Mouse (Mus musculus): ENCODE measurements at regions not wholly inside any gene's neighbourhood (a gene's known extent, or its start where the extent isn't known, plus 50 kb on each side); places are given as distances from the start of the nearest gene placed in this dataset.

DNA sequence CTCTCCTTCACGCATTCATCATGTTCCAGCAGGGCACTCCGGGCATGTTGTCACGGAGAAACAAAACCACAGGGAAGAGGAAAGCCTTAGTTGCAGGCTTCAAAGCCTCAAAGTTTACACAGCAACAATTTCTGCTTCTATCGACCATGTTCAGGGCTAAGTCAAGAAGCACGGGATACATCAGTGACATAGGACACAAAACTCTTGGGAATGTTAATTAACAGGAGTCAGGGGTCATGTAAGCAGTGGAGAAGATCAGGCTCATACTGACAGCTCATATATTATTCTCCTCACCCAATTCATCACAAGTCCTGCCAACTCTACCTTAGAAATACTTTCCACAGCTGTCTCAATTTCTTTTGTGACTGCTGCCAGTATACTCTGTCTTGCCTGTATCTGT is 133.0 kb upstream of the Btbd3 start:
- DNase-seq: no peak

DNA sequence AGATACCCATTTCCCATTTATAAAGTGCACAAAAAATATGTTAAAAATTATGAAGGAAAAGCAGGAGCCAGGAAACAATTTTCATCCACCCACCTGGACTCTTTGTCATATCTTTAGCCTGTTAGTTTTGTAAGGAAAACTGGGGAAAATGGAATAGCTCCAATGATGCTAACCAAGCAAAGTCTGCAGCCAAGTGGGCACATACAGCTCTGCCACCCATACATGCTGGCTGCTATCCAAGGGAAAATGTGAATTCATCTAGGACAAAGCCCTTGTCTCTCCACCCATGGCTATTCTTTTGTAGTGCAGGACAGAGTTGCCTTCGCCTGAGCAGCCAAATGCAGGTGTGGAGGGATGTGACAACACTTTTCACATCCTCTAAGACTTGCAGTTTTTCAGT is 135.5 kb upstream of the Btbd3 start:
- no peak for DNase-seq

- no peak for DNase-seq
These were observed 136.2 kb upstream of the Btbd3 start for GRCm38 (mm10) chr2:138120131-138120530.

GRCm38 (mm10) chr2:138099777-138100176 is 156.6 kb upstream of the Btbd3 start:
- DNase-seq: no peak

DNA sequence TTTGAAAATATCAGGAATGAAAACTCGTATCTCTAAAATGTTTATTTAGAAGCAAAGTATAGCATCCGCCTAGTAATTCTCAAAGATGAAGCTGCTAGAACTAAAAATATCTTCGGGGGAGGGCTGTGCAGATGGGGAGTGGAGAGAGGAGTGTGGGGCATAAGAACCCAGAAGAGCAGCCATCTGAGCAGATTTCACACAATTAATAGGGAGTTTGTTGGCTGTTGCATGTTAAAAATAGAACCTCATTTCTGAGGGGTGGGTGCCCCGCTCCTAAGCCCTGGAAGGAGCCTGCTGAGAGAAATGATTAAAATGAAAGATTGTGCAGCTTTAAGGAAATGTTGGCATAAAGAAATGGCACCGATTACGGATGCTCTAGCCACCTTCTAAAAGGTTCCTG is 171.0 kb upstream of the Btbd3 start:
- no peak for DNase-seq

GRCm38 (mm10) chr2:138084564-138085283 is 171.6 kb upstream of the Btbd3 start:
- DNase-seq: no peak

GRCm38 (mm10) chr2:138074020-138074613 is 182.2 kb upstream of the Btbd3 start:
- no peak for DNase-seq

- DNase-seq: no peak
These were observed 184.1 kb upstream of the Btbd3 start for GRCm38 (mm10) chr2:138072165-138072728.

DNA sequence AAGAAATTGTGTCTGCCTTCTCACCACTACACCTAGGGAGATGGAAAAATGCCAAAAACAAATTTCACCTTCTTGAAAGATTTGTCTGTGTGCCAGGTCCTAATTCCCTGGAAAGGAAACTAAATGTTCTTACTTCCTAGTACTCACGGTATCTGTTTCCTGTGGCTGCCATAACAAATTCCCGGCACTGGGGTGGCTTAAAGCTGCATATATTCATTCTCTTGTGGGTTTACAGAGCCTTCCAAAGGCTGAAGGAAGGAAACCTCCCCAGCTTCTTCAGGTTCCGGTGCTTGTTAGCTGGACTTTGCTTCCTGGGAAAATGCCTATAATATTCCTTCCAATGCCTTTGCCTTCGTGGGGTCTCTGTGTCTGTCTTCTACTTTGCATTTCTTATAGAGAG is 203.3 kb upstream of the Btbd3 start:
- DNase-seq: no peak

DNA sequence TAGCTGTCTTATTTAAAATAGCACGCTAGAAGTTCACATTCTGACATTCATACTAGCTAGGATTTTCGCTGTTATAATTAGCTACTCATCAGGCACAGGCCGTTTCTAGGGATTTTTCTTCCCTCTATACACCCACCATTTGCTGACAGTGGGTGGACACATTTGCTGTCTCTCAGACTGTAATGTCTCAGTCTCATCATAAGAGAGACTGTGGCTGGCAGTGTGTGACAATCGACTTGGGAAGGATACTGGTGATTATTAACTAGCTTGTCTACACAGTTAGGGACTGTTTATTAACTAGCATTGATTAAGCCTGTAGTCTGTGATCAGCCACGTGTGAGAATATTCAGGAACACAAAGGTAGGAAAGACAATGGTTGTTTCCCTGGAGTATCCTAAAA is 208.0 kb upstream of the Btbd3 start:
- no peak for DNase-seq

GRCm38 (mm10) chr2:138047781-138048201 is 208.6 kb upstream of the Btbd3 start:
- no peak for DNase-seq

GRCm38 (mm10) chr2:138047361-138047760 is 209.0 kb upstream of the Btbd3 start:
- DNase-seq: no peak

DNA sequence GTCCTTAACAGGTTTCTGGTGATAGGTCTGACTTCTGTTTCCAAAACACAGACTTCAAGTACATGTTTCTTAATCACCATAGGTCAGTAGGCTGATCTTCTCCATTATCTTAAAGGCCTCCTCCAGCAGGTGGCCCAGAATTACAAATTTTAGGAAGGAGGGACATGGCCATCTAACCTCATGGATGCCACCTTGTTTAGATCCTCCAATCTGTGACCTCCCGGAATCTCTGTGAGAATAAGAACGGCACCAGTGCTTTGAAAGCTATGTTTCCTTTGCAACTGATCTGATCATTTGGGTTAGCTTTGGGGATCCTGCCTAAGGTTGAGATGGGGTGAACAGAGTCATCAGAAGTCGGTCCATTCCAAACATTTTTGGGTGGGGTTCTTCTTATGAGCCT is 209.4 kb upstream of the Btbd3 start:
- DNase-seq: no peak

DNA sequence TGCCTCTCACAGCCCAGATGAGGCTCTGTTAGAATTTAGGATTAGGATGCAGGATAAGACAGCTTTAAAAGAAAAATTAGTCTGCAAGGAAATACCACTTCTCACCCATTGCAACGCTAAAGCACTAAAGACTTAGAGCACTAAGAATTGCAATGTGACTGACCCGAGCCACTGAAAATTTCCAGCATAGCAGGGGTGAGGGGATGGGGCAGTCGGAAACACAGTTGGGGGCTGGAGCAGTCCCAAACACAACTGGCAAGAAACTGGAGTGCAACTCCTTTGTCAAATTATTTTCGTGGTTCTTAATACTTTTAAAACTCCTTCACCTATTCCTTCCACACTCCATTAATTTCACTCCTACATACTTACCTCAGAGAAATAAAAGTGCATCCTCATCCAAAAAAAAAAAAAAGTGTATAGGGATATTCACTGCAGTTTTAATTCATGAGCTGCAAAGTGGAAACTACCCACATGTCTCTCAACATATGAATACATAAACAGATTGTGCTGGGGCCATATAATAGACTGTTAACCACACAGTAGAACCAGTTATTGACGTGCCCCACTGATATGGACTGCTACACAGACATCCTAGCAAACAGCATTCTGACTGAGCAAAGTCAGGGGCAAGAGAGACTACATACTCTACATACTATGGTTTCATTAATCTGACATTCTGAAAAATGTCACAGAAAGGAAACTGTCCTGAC is 210.3 kb upstream of the Btbd3 start:
- DNase-seq: peak; percentile 7

- DNase-seq: peak; percentile 25
These were observed 215.7 kb upstream of the Btbd3 start for GRCm38 (mm10) chr2:138040706-138041105.

- DNase-seq: peak; percentile 65
These were observed 216.1 kb upstream of the Btbd3 start for GRCm38 (mm10) chr2:138040302-138040701.

- DNase-seq: no peak
These were observed 222.1 kb upstream of the Btbd3 start for GRCm38 (mm10) chr2:138034123-138034736.

- DNase-seq: peak; percentile 85
These were observed 222.8 kb upstream of the Btbd3 start for GRCm38 (mm10) chr2:138033379-138034122.

GRCm38 (mm10) chr2:138027411-138027810 is 229.0 kb upstream of the Btbd3 start:
- no peak for DNase-seq

- no peak for DNase-seq
These were observed 232.8 kb upstream of the Btbd3 start for GRCm38 (mm10) chr2:138023558-138023957.

GRCm38 (mm10) chr2:137981766-137982165 is 274.6 kb upstream of the Btbd3 start:
- DNase-seq: no peak

- no peak for DNase-seq
These were observed 278.6 kb upstream of the Btbd3 start for GRCm38 (mm10) chr2:137977767-137978166.

DNA sequence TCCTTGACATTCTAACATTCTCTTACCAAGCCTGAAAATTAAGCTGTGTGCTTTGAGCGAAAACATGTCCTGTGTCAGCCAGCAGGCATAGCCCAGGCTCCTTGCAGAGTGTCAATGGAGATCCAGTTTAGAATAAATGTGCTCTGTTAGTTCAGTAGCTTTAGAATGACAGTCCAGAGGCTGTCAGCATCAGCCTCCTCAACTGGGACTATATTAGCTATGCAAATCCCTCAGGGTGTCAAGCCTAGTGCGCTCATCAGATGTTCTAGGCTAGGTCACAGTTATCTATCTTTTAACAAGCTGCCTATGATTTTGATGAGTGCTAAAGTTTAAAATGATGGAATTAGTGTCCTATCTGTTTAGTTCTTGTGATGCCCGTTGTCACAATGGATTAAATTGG is 281.7 kb upstream of the Btbd3 start:
- DNase-seq: no peak

All from kidney, postnatal 10 days (tissue).